Mouse (Mus musculus) forebrain, embryonic 14.5 days (tissue): ENCODE measurements at regions not wholly inside any gene's neighbourhood (a gene's known extent, or its start where the extent isn't known, plus 50 kb on each side); places are given as distances from the start of the nearest gene placed in this dataset.

Experiments
- ATAC-seq: fragments of 200-750 bp; cut with Nextera tagmentation; 2 replicates; pipeline ENCODE4 v1.8.0; 2017; ENCODE audit warnings: mild to moderate bottlenecking, moderate library complexity
- DNase-seq: peaks from one replicate; pipeline ENCODE4 v3.0.0-alpha.2; 2015; ENCODE audit warnings: low spot score
- H3K27ac ChIP-seq: fragments of 300-500 bp; sonication (generic); 2 replicates; pipeline ENCODE4 v1.5.1; 2014; ENCODE audit warnings: low read depth, mild to moderate bottlenecking, control low read depth, low read length, moderate library complexity
- H3K27me3 ChIP-seq: fragments of 300-500 bp; sonication (generic); replicated peaks from 2 replicates; pipeline ENCODE4 v1.6.1; 2014; ENCODE audit warnings: low read length, control low read depth, mixed read lengths; ENCODE audit not compliant: control insufficient read depth, insufficient read depth
- H3K36me3 ChIP-seq: fragments of 300-500 bp; sonication (generic); 2 replicates; pipeline ENCODE4 v1.6.1; 2014; ENCODE audit warnings: low read length, control low read depth; ENCODE audit not compliant: control insufficient read depth, insufficient read depth
- H3K4me1 ChIP-seq: fragments of 300-500 bp; sonication (generic); 2 replicates; pipeline ENCODE4 v1.6.1; 2014; ENCODE audit warnings: antibody characterized with exemption, low read length, control low read depth; ENCODE audit not compliant: control insufficient read depth, insufficient read depth
- H3K4me2 ChIP-seq: fragments of 300-500 bp; sonication (generic); 2 replicates; pipeline ENCODE4 v1.6.1; 2014; ENCODE audit warnings: mild to moderate bottlenecking, control low read depth, low read length
- H3K4me3 ChIP-seq: fragments of 300-500 bp; sonication (generic); 2 replicates; pipeline ENCODE4 v1.5.1; 2014; ENCODE audit warnings: low read depth, low read length, control low read depth
- H3K9ac ChIP-seq: fragments of 300-500 bp; sonication (generic); 2 replicates; pipeline ENCODE4 v1.6.1; 2014; ENCODE audit warnings: mild to moderate bottlenecking, low read length, control low read depth, moderate library complexity
- H3K9me3 ChIP-seq: fragments of 300-500 bp; sonication (generic); replicated peaks from 2 replicates; pipeline ENCODE4 v1.6.1; 2016; ENCODE audit warnings: low read length, control low read depth, mixed read lengths; ENCODE audit not compliant: control insufficient read depth
- WGBS: fragments of 180-500 bp; shearing (Covaris S2); extraction: QIAGEN DNeasy Blood & Tissue Kit; methylation state at CpG from one replicate; pipeline ENCODE4 v1.1.7; 2014; 5-methylcytosine and 5-hydroxymethylcytosine counted together

- Histone ChIP-seq H3K27ac (no peak overlapping the region), H3K27me3 (no peaks in the 10 kb centered on the region), H3K4me1 (no peaks in the 10 kb centered on the region), H3K36me3 (no peaks in the 10 kb centered on the region), H3K4me2 (no peak overlapping the region), H3K9me3 (no peaks in the 10 kb centered on the region), H3K4me3 (no peak overlapping the region), H3K9ac (no peak overlapping the region)
- 64% methylated on average over 1 of the region's 1 CpGs for WGBS
- DNase-seq = no peak
- no peak for ATAC-seq
These were observed 87.5 kb upstream of the Ppp2r2d start for GRCm38 (mm10) chr7:138758386-138758785.

GRCm38 (mm10) chr7:138748442-138748841 lies 97.4 kb upstream of the Ppp2r2d start:
- Histone ChIP-seq H3K4me1 (no peaks in the 10 kb centered on the region), H3K27me3 (no peaks in the 10 kb centered on the region), H3K9me3 (no peaks in the 10 kb centered on the region), H3K27ac (no peak overlapping the region), H3K36me3 (no peaks in the 10 kb centered on the region), H3K4me3 (no peak overlapping the region), H3K9ac (no peak overlapping the region), H3K4me2 (no peak overlapping the region)
- no peak for DNase-seq
- WGBS = 82% methylated on average over 2 of the region's 2 CpGs
- ATAC-seq = no peak

- no peak overlapping the region for H3K9ac ChIP-seq
- ATAC-seq (no peak), DNase-seq (peak; percentile 27)
- no peak overlapping the region for H3K4me2 ChIP-seq
- no peaks in the 10 kb centered on the region for H3K9me3 ChIP-seq
- no peaks in the 10 kb centered on the region for H3K36me3 ChIP-seq
- peaks cover 3% of the 10 kb centered on the region; the same call in 1 of the 2 replicates for H3K4me1 ChIP-seq
- WGBS = 49% methylated on average over 8 of the region's 8 CpGs
- H3K4me3 ChIP-seq = no peak overlapping the region
- no peak overlapping the region for H3K27ac ChIP-seq
- no peaks in the 10 kb centered on the region for H3K27me3 ChIP-seq
These were observed 99.3 kb upstream of the Ppp2r2d start for GRCm38 (mm10) chr7:138746616-138747015.

GRCm38 (mm10) chr7:138742516-138742845 lies 103.4 kb upstream of the Ppp2r2d start:
- ATAC-seq = no peak
- 77% methylated on average over 4 of the region's 4 CpGs for WGBS

GRCm38 (mm10) chr7:138741816-138742515 lies 103.9 kb upstream of the Ppp2r2d start:
- no peak for ATAC-seq
- no peaks in the 10 kb centered on the region for H3K36me3 ChIP-seq
- peak; percentile 52 for DNase-seq
- no peak overlapping the region for H3K4me3 ChIP-seq
- H3K9ac ChIP-seq = no peak overlapping the region
- no peak overlapping the region for H3K27ac ChIP-seq
- peaks cover 3% of the 10 kb centered on the region; the same call in 1 of the 2 replicates for H3K4me1 ChIP-seq
- 60% methylated on average over 7 of the region's 7 CpGs for WGBS
- no peaks in the 10 kb centered on the region for H3K9me3 ChIP-seq
- no peaks in the 10 kb centered on the region for H3K27me3 ChIP-seq
- H3K4me2 ChIP-seq = no peak overlapping the region

More at GRCm38 (mm10) chr7:138742516-138742845, 103.4 kb upstream of the Ppp2r2d start:
- Histone ChIP-seq H3K27me3 (no peaks in the 10 kb centered on the region), H3K4me3 (no peak overlapping the region), H3K9ac (no peak overlapping the region), H3K4me2 (no peak overlapping the region), H3K9me3 (no peaks in the 10 kb centered on the region), H3K36me3 (no peaks in the 10 kb centered on the region), H3K4me1 (peaks cover 3% of the 10 kb centered on the region; the same call in 1 of the 2 replicates), H3K27ac (no peak overlapping the region)
- no peak for DNase-seq

- Histone ChIP-seq H3K27ac (no peak overlapping the region), H3K4me3 (no peak overlapping the region), H3K4me2 (no peak overlapping the region), H3K9me3 (no peaks in the 10 kb centered on the region), H3K4me1 (no peaks in the 10 kb centered on the region), H3K36me3 (no peaks in the 10 kb centered on the region), H3K9ac (no peak overlapping the region), H3K27me3 (no peaks in the 10 kb centered on the region)
- peak; percentile 37 for DNase-seq
- WGBS = 30% methylated on average over 4 of the region's 4 CpGs
- no peak for ATAC-seq
These were observed 111.6 kb upstream of the Ppp2r2d start for GRCm38 (mm10) chr7:138734254-138734653.

- no peaks in the 10 kb centered on the region for H3K36me3 ChIP-seq
- H3K9ac ChIP-seq = no peak overlapping the region
- 94% methylated on average over 2 of the region's 2 CpGs for WGBS
- DNase-seq = no peak
- no peak for ATAC-seq
- no peaks in the 10 kb centered on the region for H3K27me3 ChIP-seq
- no peak overlapping the region for H3K4me3 ChIP-seq
- no peaks in the 10 kb centered on the region for H3K4me1 ChIP-seq
- H3K4me2 ChIP-seq = no peak overlapping the region
- H3K9me3 ChIP-seq = no peaks in the 10 kb centered on the region
- H3K27ac ChIP-seq = no peak overlapping the region
These were observed 121.0 kb upstream of the Ppp2r2d start for GRCm38 (mm10) chr7:138724829-138725228.

GRCm38 (mm10) chr7:138719608-138720007 lies 126.3 kb upstream of the Ppp2r2d start:
- no peak for ATAC-seq
- Histone ChIP-seq H3K9me3 (no peaks in the 10 kb centered on the region), H3K4me2 (no peak overlapping the region), H3K27ac (no peak overlapping the region), H3K9ac (no peak overlapping the region), H3K4me1 (no peaks in the 10 kb centered on the region), H3K27me3 (no peaks in the 10 kb centered on the region), H3K4me3 (no peak overlapping the region), H3K36me3 (no peaks in the 10 kb centered on the region)
- DNase-seq = no peak
- WGBS = 83% methylated on average over 5 of the region's 5 CpGs

- 69% methylated on average over 3 of the region's 3 CpGs for WGBS
- H3K4me3 ChIP-seq = no peak overlapping the region
- no peak overlapping the region for H3K4me2 ChIP-seq
- ATAC-seq (no peak), DNase-seq (no peak)
- no peaks in the 10 kb centered on the region for H3K27me3 ChIP-seq
- H3K9ac ChIP-seq = no peak overlapping the region
- no peaks in the 10 kb centered on the region for H3K9me3 ChIP-seq
- no peak overlapping the region for H3K27ac ChIP-seq
- no peaks in the 10 kb centered on the region for H3K4me1 ChIP-seq
- no peaks in the 10 kb centered on the region for H3K36me3 ChIP-seq
These were observed 126.8 kb upstream of the Ppp2r2d start for GRCm38 (mm10) chr7:138719115-138719514.
